Comparison of ENCODE assay signal across 9 mouse cellular contexts in the genomic region with DNA sequence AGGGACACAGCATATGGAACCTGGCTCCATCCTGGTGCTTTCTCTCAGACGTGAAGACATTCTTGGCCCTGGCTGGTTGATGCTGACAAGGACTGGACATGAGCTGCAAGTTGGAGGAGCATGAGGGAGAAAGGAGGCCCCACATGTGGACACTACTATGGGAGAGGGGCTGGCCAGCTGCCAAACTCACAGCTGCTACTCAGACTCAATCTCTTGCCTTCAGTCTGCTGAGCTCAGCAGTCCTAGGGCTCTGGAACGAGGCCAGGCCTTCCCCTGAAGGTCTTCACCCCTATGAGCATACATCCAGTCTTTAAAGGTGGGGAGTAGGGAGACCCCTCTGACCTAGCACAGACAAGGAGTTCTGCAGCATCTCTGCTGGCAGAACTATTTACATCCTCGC. TPM values are rescaled to one million over a fixed set of nuclear protein-coding genes. Genes with fewer than 3 reads are reported as not detected.
A peak's percentile ranks its signal among the peaks of the same experiment; 100 is the strongest.
DNase-seq lines count a peak whose midpoint lies in the region; ATAC-seq lines count a peak whose summit lies in the region.
"Had no signal": no experiment of that assay in that cellular context is flagged by ENCODE, and none has a peak within 500 bp of the region (broad histone marks: within the 10 kb centered on the region; RNA-seq: fewer than 3 reads in every experiment).

No protein-coding gene starts in this region.

- H3K4me2 ChIP-seq in hindbrain, embryonic 12.5 days (replicated peaks), result 0 out of 2 replicates have a peak overlapping the region, but pooled peaks have one; percentile 8
- H3K4me2 ChIP-seq in embryonic facial prominence, embryonic 11.5 days (ENCODE audit: low read depth, low read length), result no peak overlapping the region
- no peak overlapping the region for H3K4me2 ChIP-seq in heart, embryonic 13.5 days

- H3K9ac ChIP-seq in hindbrain, embryonic 12.5 days, result 0 out of 2 replicates have a peak overlapping the region, but pooled peaks have one; percentile 4
- H3K9ac ChIP-seq in embryonic facial prominence, embryonic 11.5 days (replicated peaks; ENCODE audit: low read length), result no peak overlapping the region
- no peak overlapping the region for H3K9ac ChIP-seq in heart, embryonic 13.5 days

- H3K4me3 ChIP-seq in hindbrain, embryonic 12.5 days, result no peak overlapping the region
- H3K4me3 ChIP-seq in hindbrain, embryonic 10.5 days, result no peak overlapping the region
- H3K4me3 ChIP-seq in embryonic facial prominence, embryonic 11.5 days (ENCODE audit: low read depth, low read length), result no peak overlapping the region
- H3K4me3 ChIP-seq in heart, embryonic 13.5 days, result no peak overlapping the region

- ATAC-seq in hindbrain, embryonic 12.5 days (ENCODE audit: low FRiP score), result no peak
- ATAC-seq in embryonic facial prominence, embryonic 11.5 days (replicated peaks; ENCODE audit: insufficient number of reproducible peaks, low FRiP score, low TSS enrichment, low read depth), result no peak
- no peak for ATAC-seq in heart, embryonic 13.5 days (ENCODE audit: extremely low read depth, insufficient number of reproducible peaks, low FRiP score, low TSS enrichment)

- H3K27ac ChIP-seq in hindbrain, embryonic 12.5 days, result peak overlapping the region; percentile 62; the same call in 1 of the 2 replicates
- H3K27ac ChIP-seq in hindbrain, embryonic 10.5 days, result no peak overlapping the region
- H3K27ac ChIP-seq in embryonic facial prominence, embryonic 11.5 days (replicated peaks; ENCODE audit: low read depth, low read length), result no peak overlapping the region
- peak overlapping the region; percentile 41; the same call in 1 of the 2 replicates for H3K27ac ChIP-seq in heart, embryonic 13.5 days (replicated peaks)

- H3K27me3 ChIP-seq in hindbrain, embryonic 12.5 days, result peaks cover 3% of the 10 kb centered on the region; the same call in 1 of the 2 replicates
- H3K27me3 ChIP-seq in hindbrain, embryonic 10.5 days (ENCODE audit: insufficient read depth, poor library complexity, severe bottlenecking), result no peaks in the 10 kb centered on the region
- no peaks in the 10 kb centered on the region for H3K27me3 ChIP-seq in embryonic facial prominence, embryonic 11.5 days (ENCODE audit: control insufficient read depth, insufficient read depth, low read length)
- H3K27me3 ChIP-seq in heart, embryonic 13.5 days (replicated peaks), result peaks cover 13% of the 10 kb centered on the region

- H3K4me1 ChIP-seq in hindbrain, embryonic 12.5 days, result peaks cover 36% of the 10 kb centered on the region
- H3K4me1 ChIP-seq in hindbrain, embryonic 10.5 days (replicated peaks), result peaks cover 46% of the 10 kb centered on the region
- peaks cover 16% of the 10 kb centered on the region for H3K4me1 ChIP-seq in embryonic facial prominence, embryonic 11.5 days (ENCODE audit: control insufficient read depth, insufficient read depth, low read length)
- peaks cover 69% of the 10 kb centered on the region for H3K4me1 ChIP-seq in heart, embryonic 13.5 days

- 41% methylated on average over 3 of the region's 3 CpGs for WGBS in hindbrain, embryonic 12.5 days
- 69% methylated on average over 3 of the region's 3 CpGs for WGBS in hindbrain, embryonic 10.5 days
- WGBS in embryonic facial prominence, embryonic 11.5 days, result 58% methylated on average over 3 of the region's 3 CpGs
- 24% methylated on average over 3 of the region's 3 CpGs for WGBS in heart, embryonic 13.5 days

- no peaks in the 10 kb centered on the region for H3K36me3 ChIP-seq in hindbrain, embryonic 12.5 days
- peaks cover 11% of the 10 kb centered on the region; the same call in 1 of the 2 replicates for H3K36me3 ChIP-seq in hindbrain, embryonic 10.5 days
- no peaks in the 10 kb centered on the region; the same call in 1 of the 2 replicates for H3K36me3 ChIP-seq in embryonic facial prominence, embryonic 11.5 days (replicated peaks; ENCODE audit: control insufficient read depth, insufficient read depth, low read depth, low read length)
- no peaks in the 10 kb centered on the region for H3K36me3 ChIP-seq in heart, embryonic 13.5 days

- DNase-seq in hindbrain, embryonic 10.5 days (ENCODE audit: low spot score), result no peak
- peak; percentile 37 for DNase-seq in embryonic facial prominence, embryonic 11.5 days (ENCODE audit: low spot score)
- DNase-seq in kidney, postnatal 36 days, result peak; percentile 42 to 70
- peak; percentile 89 for DNase-seq in testis, postnatal 10 days (ENCODE audit: low spot score)
- no peak for DNase-seq in left cerebral cortex, adult 18-20 months (ENCODE audit: low spot score in 2 of 2)
- DNase-seq in Muller cell, postnatal 12 days (ENCODE audit: inconsistent ontology term), result no peak

- H3K9me3 ChIP-seq in hindbrain, embryonic 12.5 days (replicated peaks), result no peaks in the 10 kb centered on the region
- no peaks in the 10 kb centered on the region for H3K9me3 ChIP-seq in hindbrain, embryonic 10.5 days
- H3K9me3 ChIP-seq in embryonic facial prominence, embryonic 11.5 days (replicated peaks; ENCODE audit: control insufficient read depth, low read length), result no peaks in the 10 kb centered on the region
- H3K9me3 ChIP-seq in heart, embryonic 13.5 days, result no peaks in the 10 kb centered on the region

RNA-seq across cellular contexts. Expression of a gene that starts 36.7 kb away (rescaled TPM):
- 1.0 and 1.5 TPM in 2 replicates for polyA plus RNA-seq in hindbrain, embryonic 12.5 days (2016; fragmentation: Nextera tagmentation; extraction: Ambion mirVana)
- 0.90 and 0.99 TPM in 2 replicates for polyA plus RNA-seq in hindbrain, embryonic 10.5 days (2016; fragmentation: Nextera tagmentation; extraction: Ambion mirVana)
- 0.54 and 0.77 TPM in 2 replicates for polyA plus RNA-seq in embryonic facial prominence, embryonic 11.5 days (2014; fragmentation: Nextera tagmentation; extraction: Ambion mirVana)
- polyA plus RNA-seq in heart, embryonic 13.5 days (2015; fragmentation: Nextera tagmentation; extraction: Ambion mirVana), result 0.05 and 0.07 TPM in 2 replicates
- total RNA-seq in left cerebral cortex, adult 18-20 months (2021), result 1 to 10 TPM in 1 of 2 experiments, under 1 TPM in 1; 0.67 to 1.2 TPM
- total RNA-seq: MEL had no signal

RNA-seq across cellular contexts. Expression of a gene that starts 48.7 kb away (rescaled TPM):
- 47.8 and 59.3 TPM in 2 replicates for polyA plus RNA-seq in hindbrain, embryonic 12.5 days (2016; fragmentation: Nextera tagmentation; extraction: Ambion mirVana)
- 9.9 and 14.0 TPM in 2 replicates for polyA plus RNA-seq in hindbrain, embryonic 10.5 days (2016; fragmentation: Nextera tagmentation; extraction: Ambion mirVana)
- polyA plus RNA-seq in embryonic facial prominence, embryonic 11.5 days (2014; fragmentation: Nextera tagmentation; extraction: Ambion mirVana), result 24.6 and 26.7 TPM in 2 replicates
- polyA plus RNA-seq in heart, embryonic 13.5 days (2015; fragmentation: Nextera tagmentation; extraction: Ambion mirVana), result 18.6 and 23.3 TPM in 2 replicates
- total RNA-seq in left cerebral cortex, adult 18-20 months (2021), result 10 to 100 TPM; 16.5 to 17.4 TPM
- total RNA-seq: MEL had no signal

RNA-seq across cellular contexts. Expression of a gene that starts 48.8 kb away (rescaled TPM):
- 9.2 and 10.4 TPM in 2 replicates for polyA plus RNA-seq in hindbrain, embryonic 12.5 days (2016; fragmentation: Nextera tagmentation; extraction: Ambion mirVana)
- 1.5 and 6.6 TPM in 2 replicates for polyA plus RNA-seq in hindbrain, embryonic 10.5 days (2016; fragmentation: Nextera tagmentation; extraction: Ambion mirVana)
- 5.4 and 5.8 TPM in 2 replicates for polyA plus RNA-seq in embryonic facial prominence, embryonic 11.5 days (2014; fragmentation: Nextera tagmentation; extraction: Ambion mirVana)
- 0.05 and 0.17 TPM in 2 replicates for polyA plus RNA-seq in heart, embryonic 13.5 days (2015; fragmentation: Nextera tagmentation; extraction: Ambion mirVana)
- 10 to 100 TPM; 71.2 to 72.3 TPM for total RNA-seq in left cerebral cortex, adult 18-20 months (2021)

Comparison
In these comparisons a context has a peak if more than half of its experiments do, and no peak if none do; other contexts are left out.
1. H3K27ac ChIP-seq: peak in hindbrain, embryonic 12.5 days (single experiment) and heart, embryonic 13.5 days (single experiment); none in hindbrain, embryonic 10.5 days (single experiment) and embryonic facial prominence, embryonic 11.5 days (single experiment).
2. DNase-seq: peak in embryonic facial prominence, embryonic 11.5 days (single experiment), kidney, postnatal 36 days (2 of 2) and testis, postnatal 10 days (single experiment); none in hindbrain, embryonic 10.5 days (single experiment), left cerebral cortex, adult 18-20 months (0 of 2) and Muller cell, postnatal 12 days (single experiment).